Mouse (Mus musculus): ENCODE data around the gene Arnt.
"Not testable (repeated sequence)": the region's sequence is repeated elsewhere in the genome, so short reads cannot be mapped to it uniquely, and the experiment has no call there.

The Arnt gene

GRCm38 (mm10) chr3:95533364-95533763 lies 99.2 kb downstream of the Arnt start:
- no peak for DNase-seq

DNA sequence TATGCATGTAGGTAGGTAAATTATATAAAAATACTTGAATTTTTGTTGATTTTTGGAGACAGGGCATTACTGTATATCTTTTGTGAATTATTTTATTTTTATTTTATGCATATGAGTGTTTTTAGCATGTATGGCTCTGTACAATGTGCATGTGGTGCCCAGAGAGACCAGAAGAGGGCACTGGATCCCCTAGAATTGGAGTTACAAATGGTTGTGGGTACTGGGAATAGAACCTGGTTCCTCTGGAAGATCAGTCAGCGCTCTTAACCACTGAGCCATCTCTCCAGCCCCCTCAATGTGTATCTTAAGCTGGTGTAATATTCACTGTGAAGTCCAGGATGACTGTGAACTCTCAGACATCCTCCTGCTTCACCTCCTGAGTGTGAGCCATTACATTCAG lies 100.7 kb downstream of the Arnt start:
- no peak for DNase-seq

GRCm38 (mm10) chr3:95538936-95539335 lies 104.7 kb downstream of the Arnt start:
- DNase-seq: no peak

- no peak for DNase-seq
Measured at GRCm38 (mm10) chr3:95539837-95540236, 105.6 kb downstream of the Arnt start.

- DNase-seq: not testable (repeated sequence)
Measured at GRCm38 (mm10) chr3:95541186-95541585, 107.0 kb downstream of the Arnt start.

- no peak for DNase-seq
Measured at GRCm38 (mm10) chr3:95542171-95542570, 108.0 kb downstream of the Arnt start.

GRCm38 (mm10) chr3:95542981-95543380 lies 108.8 kb downstream of the Arnt start:
- DNase-seq: no peak

Measured in kidney, adult 11 months (tissue).